Mouse (Mus musculus) brain, embryonic 14.5 days (tissue): ENCODE results near the gene Vgf. TPM values are rescaled to one million over a fixed set of nuclear protein-coding genes. Genes with fewer than 3 reads are reported as not detected.

Experiments used
- DNase-seq: peaks from one replicate; pipeline ENCODE4 v3.0.0-alpha.2; 2011; ENCODE audit warnings: low read depth
- CTCF ChIP-seq: fragments of 200-500 bp; IDR thresholded peaks from 2 replicates; pipeline ENCODE4 v1.5.1; 2012; ENCODE audit warnings: inconsistent platforms, mild to moderate bottlenecking, moderate library complexity, borderline replicate concordance; ENCODE audit not compliant: insufficient read depth, insufficient read length; ENCODE audit errors: extremely low read depth
- POLR2A ChIP-seq: fragments of 200-500 bp; IDR thresholded peaks from 2 replicates; pipeline ENCODE4 v1.6.1; 2012; ENCODE audit warnings: mild to moderate bottlenecking, inconsistent platforms, borderline replicate concordance; ENCODE audit not compliant: poor library complexity, insufficient read depth, insufficient read length, severe bottlenecking; ENCODE audit errors: extremely low read depth
- polyA plus RNA-seq: library from polyadenylated mRNA; depleted of rRNA; stranded (reverse); fragments of >200 nt; gene quantifications from 2 replicates; pipeline ENCODE4 v1.2.3, GENCODE M21; 2012; rRNA removed

Gene Vgf
- polyA plus RNA-seq, 1 experiment = 9.3 TPM

DNA sequence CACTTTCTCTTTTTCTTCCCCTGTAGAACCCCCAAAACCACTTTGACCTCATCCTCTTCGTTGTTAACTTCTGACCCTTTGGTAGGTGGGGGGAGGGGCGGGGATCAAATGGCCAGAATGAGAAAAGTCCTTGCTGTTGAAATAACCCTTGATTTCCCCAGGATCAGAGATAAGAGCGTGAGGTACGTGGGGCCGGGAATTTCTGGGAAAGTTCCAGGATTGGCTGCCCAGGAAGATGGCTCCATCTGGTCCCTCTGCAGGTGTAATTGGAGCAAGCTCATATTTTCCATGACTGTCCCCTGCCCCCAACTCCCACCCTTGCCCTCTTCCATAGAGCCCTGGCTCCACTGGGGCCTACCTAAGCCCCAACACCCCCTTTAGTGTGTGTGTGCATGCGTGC lies 49.5 kb downstream of the Vgf start:
- TF ChIP-seq CTCF (no peak), POLR2A (no peak)
- DNase-seq = no peak

DNA sequence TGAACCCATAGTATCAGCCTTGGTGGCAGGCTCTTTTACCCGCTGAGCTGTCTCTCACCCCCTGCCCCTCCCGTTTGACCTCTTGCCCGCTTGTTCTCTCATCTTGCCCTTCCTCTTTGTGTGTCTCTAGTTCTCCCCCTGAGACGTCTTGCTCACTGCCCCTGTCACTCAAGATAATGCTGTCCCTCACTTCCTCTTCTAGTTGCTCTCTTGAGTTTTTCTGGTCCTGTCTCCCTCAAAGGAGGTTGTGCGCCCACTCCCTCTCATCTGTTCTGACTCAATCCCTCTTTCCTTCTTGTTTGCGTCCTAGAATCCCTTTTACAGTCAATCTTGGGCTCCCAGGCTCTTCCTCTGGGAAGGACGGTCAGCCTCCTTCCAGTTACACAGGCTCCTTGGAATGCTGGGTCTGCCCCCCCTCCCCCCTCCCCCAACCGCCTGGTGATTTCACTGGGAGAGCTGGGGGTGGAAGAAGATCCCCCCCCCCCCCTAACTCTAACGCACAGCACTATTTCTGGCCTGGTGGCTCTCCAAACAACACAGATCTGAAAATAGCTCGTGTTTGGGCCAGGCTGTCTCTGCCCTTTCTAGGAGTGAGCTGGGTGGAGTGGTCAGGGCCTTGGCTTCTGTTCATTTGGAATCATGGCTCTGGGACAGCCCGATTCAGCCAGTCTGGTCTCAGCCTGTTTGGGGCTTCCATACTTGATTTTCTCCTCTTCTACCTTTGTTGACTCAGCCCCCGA lies 50.2 kb downstream of the Vgf start:
- TF ChIP-seq POLR2A (no peak), CTCF (no peak)
- no peak for DNase-seq

DNA sequence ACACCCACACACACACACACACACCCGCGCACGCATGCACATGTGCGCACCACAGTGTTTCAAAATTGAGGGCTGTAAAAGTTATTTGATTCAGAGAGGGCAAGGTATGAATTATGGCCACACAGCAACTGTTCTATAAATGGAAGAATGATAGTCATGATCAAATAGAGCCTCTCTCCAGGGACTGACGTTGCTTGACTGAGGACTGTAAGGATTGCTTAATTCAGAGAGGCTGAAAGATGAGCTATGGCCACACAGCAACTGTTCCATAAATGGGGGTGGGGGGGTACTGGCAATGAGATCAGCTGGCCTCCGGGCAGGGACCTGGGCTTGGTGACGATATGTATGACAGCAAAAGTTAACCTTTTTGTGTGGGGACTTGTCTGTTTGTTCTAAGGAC lies 51.0 kb downstream of the Vgf start:
- TF ChIP-seq POLR2A (no peak), CTCF (no peak)
- DNase-seq = no peak

DNA sequence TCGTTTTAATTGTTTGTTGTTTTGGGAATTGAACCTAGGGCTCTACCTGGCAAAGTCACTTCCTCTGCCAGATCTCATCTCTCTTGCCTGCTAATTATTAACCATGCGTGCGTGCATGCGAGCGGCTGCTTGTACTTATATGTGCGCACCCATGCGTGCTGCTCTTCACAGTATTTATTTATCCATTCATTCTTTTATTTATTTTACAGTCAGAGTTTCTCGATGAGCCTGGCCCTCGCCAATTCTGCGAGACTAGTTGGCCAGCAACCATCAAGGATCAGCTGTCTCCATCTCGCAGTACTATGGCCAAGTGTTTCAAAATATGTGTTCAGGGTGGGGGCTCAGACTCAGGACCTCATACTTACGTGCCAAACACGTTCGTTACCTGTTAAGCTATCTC lies 51.8 kb downstream of the Vgf start:
- no peak for TF ChIP-seq CTCF
- TF ChIP-seq POLR2A = no peak
- no peak for DNase-seq

DNA sequence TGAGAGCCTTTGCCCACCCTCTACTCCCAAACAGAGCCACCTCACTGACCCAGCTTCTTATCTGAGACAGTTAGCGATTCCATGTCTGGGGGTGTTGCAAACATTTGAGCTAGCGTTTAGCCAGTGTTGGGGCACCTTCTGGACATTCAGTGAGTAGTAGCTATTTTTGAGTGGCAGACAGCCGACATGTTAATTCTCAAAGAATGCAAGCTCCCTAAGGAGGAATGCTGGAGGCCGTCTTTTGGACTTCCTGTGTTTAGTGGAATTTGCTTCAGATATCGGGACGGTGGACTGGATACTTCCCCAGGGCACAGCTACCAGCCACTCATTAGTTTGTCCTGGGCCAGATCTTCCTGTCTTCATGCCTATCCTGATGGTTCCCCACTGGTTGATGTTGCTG lies 52.4 kb downstream of the Vgf start:
- no peak for DNase-seq
- no peak for TF ChIP-seq CTCF
- no peak for TF ChIP-seq POLR2A

DNA sequence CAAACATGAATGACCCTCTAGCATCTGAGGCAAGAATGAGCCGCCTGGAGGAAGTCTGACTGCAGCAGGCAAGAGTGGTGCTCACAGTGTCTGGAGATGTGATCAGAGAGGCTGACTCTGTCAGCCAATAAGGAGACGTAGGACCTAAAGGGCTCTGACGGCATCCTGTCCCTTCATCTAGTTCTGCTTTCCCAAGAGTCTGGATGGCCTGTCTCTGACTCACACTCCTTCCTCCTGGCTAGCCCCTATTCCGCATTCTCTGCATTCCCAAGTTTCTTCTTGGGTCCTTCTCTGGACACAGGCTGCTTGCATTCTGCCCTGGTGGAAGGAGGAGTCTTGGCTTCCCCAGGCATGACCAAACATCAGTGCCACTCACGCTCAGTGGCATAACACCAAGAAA lies 53.7 kb downstream of the Vgf start:
- DNase-seq = no peak
- TF ChIP-seq CTCF (no peak), POLR2A (no peak)

Other genes starting within 250 kb of the Vgf start
- 38.2 and 52.4 TPM in 2 replicates for gene Col26a1, start 143.2 kb upstream of the Vgf start, polyA plus RNA-seq
- 56.2 and 58.2 TPM in 2 replicates for gene Ift22, start 118.2 kb upstream of the Vgf start, polyA plus RNA-seq
- gene Fis1, start 73.1 kb upstream of the Vgf start, polyA plus RNA-seq = 316 and 348 TPM in 2 replicates
- 0.53 and 0.63 TPM in 2 replicates for gene Cldn15, start 59.8 kb upstream of the Vgf start, polyA plus RNA-seq
- 75.0 and 81.7 TPM in 2 replicates for gene Plod3, start 39.4 kb upstream of the Vgf start, polyA plus RNA-seq
- gene Znhit1, start 38.4 kb upstream of the Vgf start, polyA plus RNA-seq = 89.0 and 104 TPM in 2 replicates
- gene Ap1s1, start 19.7 kb downstream of the Vgf start, polyA plus RNA-seq = 162 and 163 TPM in 2 replicates
- gene Serpine1, start 45.9 kb downstream of the Vgf start, polyA plus RNA-seq = 2.1 and 2.6 TPM in 2 replicates
- 1.2 and 2.2 TPM in 2 replicates for gene Trim56, start 89.8 kb downstream of the Vgf start, polyA plus RNA-seq
- gene Muc3, start 122.9 kb downstream of the Vgf start, polyA plus RNA-seq = 0.05 and 0.08 TPM in 2 replicates
- 0.87 and 1.4 TPM in 2 replicates for gene Muc3a, start 186.0 kb downstream of the Vgf start, polyA plus RNA-seq